Mouse (Mus musculus) granulocyte monocyte progenitor cell, adult 5-6 weeks (primary cell): ENCODE measurements around the gene Myof. TPM values are rescaled to one million over a fixed set of nuclear protein-coding genes. Genes with fewer than 3 reads are reported as not detected.

ENCODE experiments used
- ATAC-seq: replicated peaks from 2 replicates; pipeline ENCODE4 v1.8.0; 2016; ENCODE audit warnings: mild to moderate bottlenecking, moderate TSS enrichment, inconsistent platforms; ENCODE audit not compliant: poor library complexity, severe bottlenecking
- total RNA-seq, 2 experiments: library from RNA; stranded (forward) in 1 of 2; stranded (reverse) in 1 of 2; fragments of 200-712, 200-1000 nt in 1 of 2; fragments of >200 nt in 1 of 2; fragmentation: Nextera tagmentation in 1 of 2; gene quantifications; 2 replicates each; pipeline ENCODE4 v1.2.3; 2014 to 2017

The Myof gene
- total RNA-seq (2014; fragmentation: Nextera tagmentation) (2.3 and 6.7 TPM in 2 replicates), total RNA-seq (2017) (1.0 and 1.1 TPM in 2 replicates)

GRCm38 (mm10) chr19:38043281-38043981, at the start of gene Myof:
TSS of gene Myof (minus strand) at chr19:38043577.
- ATAC-seq, result peak; percentile 55

- peak; percentile 41; the same call in 1 of the 2 replicates for ATAC-seq
These were observed 48.2 kb upstream of the Myof start for GRCm38 (mm10) chr19:38091512-38091985.

DNA sequence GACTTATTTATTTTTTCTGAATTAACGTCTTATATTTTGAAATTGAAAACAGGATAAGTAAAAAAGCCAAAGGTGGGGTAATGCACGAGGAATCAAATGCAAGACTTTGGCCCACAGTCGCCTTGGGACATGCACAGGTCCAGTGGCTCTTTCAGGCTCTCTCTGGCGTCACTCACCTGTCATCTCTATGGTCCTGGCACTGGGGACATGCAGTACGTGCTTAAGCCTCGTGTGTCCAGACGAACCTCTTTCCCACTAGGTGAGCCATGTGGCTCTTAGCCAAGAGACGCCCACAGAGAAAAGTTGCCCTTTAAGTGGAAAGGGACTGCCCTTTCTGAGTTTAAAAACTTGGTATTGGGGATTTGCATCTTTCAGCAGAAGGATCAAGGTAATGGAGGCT, 46.0 kb upstream of the Myof start:
- ATAC-seq, result no peak

DNA sequence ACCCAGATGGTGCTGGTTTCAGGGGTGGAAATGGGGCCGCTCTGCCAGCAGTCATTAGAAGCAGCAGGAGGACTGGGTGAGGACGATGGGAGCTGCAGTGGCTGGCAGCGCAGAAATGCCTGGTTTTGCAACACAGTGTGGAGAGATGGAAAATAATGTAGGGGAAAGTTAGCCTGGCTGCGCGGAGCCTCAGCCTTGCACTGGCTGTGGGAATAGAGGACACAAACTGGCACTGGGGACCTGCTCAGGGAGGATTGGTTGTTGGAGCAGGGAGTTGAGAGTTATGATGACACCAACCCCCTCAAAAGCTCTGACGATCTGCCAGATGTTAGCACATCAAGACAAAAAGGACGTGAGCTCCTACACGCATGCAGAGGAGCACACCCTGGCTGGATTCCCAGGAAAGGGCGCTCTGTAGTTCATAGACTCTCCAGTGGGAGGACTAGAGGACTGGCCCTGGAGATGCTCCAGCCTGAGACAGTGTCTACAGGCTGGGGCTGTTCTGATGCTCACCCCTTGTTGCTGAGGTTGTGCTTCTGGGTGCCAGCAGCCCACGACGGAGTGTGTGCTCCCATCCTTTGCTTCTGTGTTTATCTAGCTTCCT, 43.7 kb upstream of the Myof start:
- peak; percentile 51 for ATAC-seq

DNA sequence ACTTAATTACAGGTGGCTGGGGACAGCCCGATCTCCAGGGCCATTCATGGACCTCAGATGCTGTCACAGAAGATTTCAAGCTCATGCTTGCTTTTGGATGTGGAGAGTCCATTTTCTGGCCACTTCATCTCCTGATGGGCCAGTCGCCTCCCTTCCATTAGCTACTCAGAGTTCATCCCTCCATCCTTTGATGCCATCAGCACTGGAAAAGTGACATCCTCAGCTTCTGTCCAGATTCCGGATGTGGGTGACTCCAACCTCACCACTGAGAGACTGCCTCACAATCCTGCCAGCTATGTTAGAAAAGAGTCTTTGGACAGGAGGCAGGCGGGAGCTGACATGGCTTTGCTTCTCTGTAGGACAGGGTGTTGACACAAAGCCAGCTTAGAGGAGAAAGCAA, 42.5 kb upstream of the Myof start:
- no peak for ATAC-seq

DNA sequence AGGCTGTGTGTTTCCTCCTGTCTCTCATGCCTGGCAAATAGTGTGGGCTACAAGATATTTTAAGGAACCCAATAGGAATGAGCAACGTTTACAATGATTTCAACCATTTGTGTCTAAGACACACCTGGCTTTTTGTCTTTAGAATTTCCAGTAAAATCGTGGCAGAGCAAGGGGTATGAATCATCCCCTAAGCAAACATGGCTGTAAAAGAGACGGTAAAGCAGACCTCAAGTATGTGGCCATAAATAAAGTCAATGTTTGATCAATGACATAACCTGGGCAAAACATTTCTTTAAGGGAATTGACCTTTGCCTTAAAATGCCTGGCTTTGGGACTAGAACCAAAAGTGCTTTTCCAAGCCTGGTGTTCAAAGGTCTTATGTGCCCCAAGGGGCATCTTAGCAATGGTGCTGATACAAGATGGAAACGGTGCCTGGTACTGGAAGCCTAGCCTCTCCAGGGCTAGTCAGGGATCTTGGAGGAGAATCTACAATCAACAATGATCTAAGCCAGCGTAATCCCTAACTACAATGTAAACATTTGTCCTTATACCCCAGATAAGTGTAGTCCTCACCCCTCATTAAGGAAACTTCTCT, 39.7 kb upstream of the Myof start:
- ATAC-seq, result no peak

DNA sequence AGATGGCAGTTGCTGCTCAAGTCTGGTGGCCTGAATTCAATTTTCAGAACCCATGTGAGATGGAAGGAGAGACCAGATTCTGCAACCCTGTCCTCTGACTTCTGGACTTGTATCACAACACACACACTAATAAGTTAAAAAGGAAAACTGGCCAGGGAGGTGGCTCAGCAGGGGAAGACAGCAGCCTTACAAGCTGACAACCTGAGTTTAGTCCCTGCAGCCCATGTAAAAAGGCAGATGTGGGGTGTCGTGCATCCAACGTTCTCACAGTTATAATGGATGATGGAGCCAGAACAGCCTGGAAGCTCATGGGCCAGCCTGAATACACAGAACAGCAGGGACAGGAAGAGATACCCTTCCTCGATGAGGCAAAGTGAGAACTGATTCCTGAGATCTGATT, 38.0 kb upstream of the Myof start:
- ATAC-seq, result no peak

DNA sequence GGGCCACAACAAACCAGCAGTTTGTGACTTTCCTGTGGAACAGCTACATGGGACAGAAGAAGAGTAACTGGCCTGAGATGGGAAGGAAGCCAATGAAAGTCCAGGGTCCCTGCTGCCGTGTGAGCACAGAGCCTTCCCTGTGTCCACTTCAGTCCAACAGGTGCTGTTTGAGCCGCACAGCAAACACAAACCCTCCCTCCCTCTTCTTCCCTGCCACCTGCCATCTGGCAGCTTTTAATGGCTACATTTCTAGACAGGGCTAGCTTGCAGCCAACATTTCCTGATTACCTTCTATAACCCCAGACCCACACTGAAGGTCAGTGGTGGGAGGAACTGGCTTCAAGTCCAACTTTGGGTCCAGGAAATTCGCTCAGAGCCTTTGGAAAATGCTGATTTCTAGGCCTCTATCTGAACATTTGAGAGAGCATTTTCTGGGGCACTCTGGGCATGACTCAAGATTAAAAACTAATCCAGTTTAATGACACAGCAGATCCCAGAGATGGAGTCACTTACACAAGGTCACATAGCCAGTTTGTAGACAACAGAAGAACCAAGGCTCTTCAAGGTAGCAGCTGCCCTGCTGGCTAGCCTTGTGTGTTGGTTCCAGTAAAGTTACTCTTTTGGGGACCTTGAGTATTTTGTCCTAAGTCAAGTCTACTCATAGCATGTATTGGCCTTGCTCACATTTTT, 34.6 kb upstream of the Myof start:
- no peak for ATAC-seq

DNA sequence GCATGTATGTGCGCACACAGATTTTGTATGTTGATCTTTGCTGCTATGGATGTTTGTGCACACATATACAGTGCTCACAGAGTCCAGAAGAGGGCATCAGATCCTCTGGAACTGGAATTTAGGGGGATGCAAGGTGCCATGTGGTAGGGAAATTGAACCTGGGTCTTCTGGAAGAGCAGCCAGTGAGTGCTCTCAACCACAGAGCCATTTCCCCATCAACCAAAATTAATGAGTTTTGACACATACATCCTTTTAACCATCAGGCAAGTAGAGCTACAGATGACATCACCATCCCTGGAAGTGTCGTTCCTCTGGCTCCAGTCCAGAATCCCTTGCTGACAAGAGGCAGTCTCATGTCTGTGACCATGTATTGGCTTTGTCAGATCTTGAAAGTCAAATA, 32.9 kb upstream of the Myof start:
- 0 out of 2 replicates have a peak, but pooled peaks have one; percentile 17 for ATAC-seq

DNA sequence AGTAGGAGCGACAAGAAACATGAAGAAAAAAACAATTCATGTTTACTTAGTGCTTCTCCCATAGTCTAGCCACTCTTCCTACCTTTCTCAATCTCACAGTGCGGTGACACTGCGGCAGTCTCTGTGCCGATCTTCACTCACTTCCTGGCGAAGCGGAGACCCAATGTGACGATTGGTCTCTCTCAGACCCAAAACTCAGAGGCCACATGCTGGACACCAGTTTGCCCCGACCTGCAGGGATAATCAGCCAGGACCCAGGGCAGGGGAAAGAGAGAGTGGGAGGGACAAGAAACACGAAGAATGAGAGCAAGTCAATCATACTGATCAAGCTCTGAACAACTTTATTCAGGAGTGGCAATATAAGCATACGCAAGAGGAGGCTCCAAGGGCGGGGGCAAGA, 31.7 kb upstream of the Myof start:
- no peak for ATAC-seq

- ATAC-seq, result no peak
These were observed 29.8 kb upstream of the Myof start for GRCm38 (mm10) chr19:38073226-38073625.

- ATAC-seq, result no peak
These were observed 20.7 kb upstream of the Myof start for GRCm38 (mm10) chr19:38064051-38064450.

DNA sequence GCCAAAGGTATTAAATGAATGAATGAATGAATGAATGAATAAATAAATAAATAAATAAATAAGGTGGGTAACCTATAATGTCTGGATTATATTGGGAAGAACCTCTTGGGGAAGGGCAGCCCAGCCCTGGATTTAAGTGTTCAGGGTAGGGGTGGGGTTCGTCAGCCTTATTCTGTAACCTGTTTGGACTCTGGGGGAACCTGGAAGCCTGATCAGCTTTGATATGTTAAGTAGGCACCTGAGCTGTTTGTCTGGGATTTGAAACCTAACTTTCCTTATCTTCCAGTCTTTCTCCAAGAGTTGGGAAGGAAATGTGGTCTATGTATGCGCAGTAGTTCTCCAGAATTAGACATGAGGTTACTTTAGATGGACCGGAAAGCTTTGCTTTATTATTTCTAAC, 19.8 kb upstream of the Myof start:
- no peak for ATAC-seq

GRCm38 (mm10) chr19:38056931-38057330, 13.6 kb upstream of the Myof start:
- ATAC-seq, result no peak

- ATAC-seq, result no peak
These were observed 12.9 kb upstream of the Myof start for GRCm38 (mm10) chr19:38056276-38056675.

DNA sequence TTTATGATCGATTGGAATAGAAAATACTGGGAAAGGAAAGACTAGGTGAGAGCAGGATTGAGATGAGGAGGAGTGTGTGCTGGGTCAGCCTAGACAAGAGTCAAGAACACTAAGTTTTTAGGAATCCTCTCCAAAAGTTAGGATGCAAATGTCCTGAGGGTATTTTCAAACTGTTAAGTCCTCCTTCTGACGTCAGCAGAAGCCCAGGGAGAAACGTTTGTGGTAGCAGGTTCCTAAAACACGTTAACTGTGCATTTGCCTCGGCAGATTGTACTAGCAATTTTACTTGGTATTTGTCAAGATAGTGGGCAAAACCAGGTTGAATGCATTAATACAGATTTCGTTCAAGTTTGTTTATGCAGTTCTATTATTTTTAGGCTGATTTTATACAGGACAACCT, 12.4 kb upstream of the Myof start:
- no peak for ATAC-seq

DNA sequence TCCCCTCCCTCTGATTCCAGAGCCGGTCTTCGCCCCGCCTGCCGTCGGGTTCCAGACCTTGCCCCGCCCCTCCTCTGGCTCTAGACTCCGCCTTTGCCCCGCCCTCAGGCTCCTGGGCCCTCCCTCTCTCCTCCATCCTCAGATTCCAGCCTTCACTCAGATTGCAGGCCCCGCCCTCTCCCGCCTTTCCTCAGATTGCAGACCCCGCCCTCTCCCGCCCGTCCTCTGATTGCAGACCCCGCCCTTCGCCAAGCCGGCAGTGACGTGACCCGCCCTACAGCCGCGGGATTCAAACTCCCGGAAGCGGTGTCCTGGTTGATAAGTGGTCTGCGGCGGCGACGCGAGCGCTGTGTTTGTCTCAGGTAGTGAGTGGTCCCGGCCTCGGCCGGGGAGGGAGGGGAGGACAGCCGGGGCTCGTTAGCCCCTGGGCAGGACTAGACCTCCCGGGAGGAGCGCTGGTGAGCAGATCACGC, 11.4 kb upstream of the Myof start, which contains the start of gene Cep55:
Gene Cep55 (plus strand): TSS at position 292 of the 473 bp plus-strand sequence.
- ATAC-seq, result peak; percentile 91

- ATAC-seq, result peak; percentile 68
These were observed 10.9 kb upstream of the Myof start for GRCm38 (mm10) chr19:38054149-38054719.

- no peak for ATAC-seq
These were observed 10.1 kb upstream of the Myof start for GRCm38 (mm10) chr19:38053227-38054041.

DNA sequence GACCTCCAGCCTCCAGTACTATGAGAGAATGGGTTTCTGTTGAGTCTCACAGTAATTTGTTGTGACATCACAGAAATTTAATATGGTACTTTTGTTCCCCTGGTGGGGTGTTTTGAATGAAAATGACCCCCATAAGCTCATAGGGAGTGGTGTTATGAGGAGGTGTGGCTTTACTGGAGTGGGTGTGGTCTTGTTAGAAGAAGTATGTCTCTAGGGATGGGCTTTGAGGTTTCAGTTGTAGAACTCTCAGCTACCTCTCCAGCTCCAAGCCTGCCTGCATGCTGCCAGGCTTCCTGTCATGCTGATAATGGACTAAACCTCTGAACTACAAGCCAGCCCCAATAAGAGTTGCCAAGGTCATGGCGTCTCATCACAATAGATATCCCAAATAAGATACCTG, 6.3 kb upstream of the Myof start:
- no peak for ATAC-seq
